Comparison of ENCODE assay signal across 14 mouse cellular contexts in genomic region chr15:96204623-96205022, GRCm38 (mm10).
"Had no signal": no experiment of that assay in that cellular context is flagged by ENCODE, and none has a peak within 500 bp of the region (broad histone marks: within the 10 kb centered on the region; RNA-seq: fewer than 3 reads in every experiment).

No protein-coding gene starts in this region.

- DNase-seq: lung, adult 18-20 months; lung, embryonic 14.5 days; lung, postnatal 10 days; lung, postnatal 4 days; right cerebral cortex, postnatal 14 days; thymus, adult 2 months; thymus, postnatal 14 days; thymus, postnatal 4 days had no signal

- H3K27me3 ChIP-seq: midbrain, embryonic 13.5 days; midbrain, embryonic 15.5 days; neural tube, embryonic 12.5 days; stomach, embryonic 15.5 days had no signal

- H3K4me2 ChIP-seq: lung, embryonic 14.5 days; midbrain, embryonic 11.5 days; midbrain, embryonic 13.5 days; midbrain, embryonic 15.5 days; neural tube, embryonic 12.5 days; stomach, embryonic 15.5 days had no signal

- ATAC-seq: midbrain, embryonic 13.5 days; midbrain, embryonic 15.5 days had no signal

- H3K4me3 ChIP-seq: midbrain, embryonic 13.5 days; midbrain, embryonic 15.5 days; neural tube, embryonic 12.5 days; stomach, embryonic 15.5 days had no signal

- H3K4me1 ChIP-seq: midbrain, embryonic 15.5 days; neural tube, embryonic 12.5 days; stomach, embryonic 15.5 days had no signal

- H3K9ac ChIP-seq: lung, embryonic 14.5 days; midbrain, embryonic 13.5 days; midbrain, embryonic 15.5 days; neural tube, embryonic 12.5 days; stomach, embryonic 15.5 days had no signal

- H3K9me3 ChIP-seq: midbrain, embryonic 13.5 days; midbrain, embryonic 15.5 days; neural tube, embryonic 12.5 days; stomach, embryonic 15.5 days had no signal

- H3K36me3 ChIP-seq: midbrain, embryonic 13.5 days; midbrain, embryonic 15.5 days; neural tube, embryonic 12.5 days; stomach, embryonic 15.5 days had no signal

- H3K27ac ChIP-seq: midbrain, embryonic 13.5 days; midbrain, embryonic 15.5 days; neural tube, embryonic 12.5 days; stomach, embryonic 15.5 days; stomach, postnatal 0 days had no signal
